8 mouse cellular contexts compared by ENCODE assay signal in the genomic region with DNA sequence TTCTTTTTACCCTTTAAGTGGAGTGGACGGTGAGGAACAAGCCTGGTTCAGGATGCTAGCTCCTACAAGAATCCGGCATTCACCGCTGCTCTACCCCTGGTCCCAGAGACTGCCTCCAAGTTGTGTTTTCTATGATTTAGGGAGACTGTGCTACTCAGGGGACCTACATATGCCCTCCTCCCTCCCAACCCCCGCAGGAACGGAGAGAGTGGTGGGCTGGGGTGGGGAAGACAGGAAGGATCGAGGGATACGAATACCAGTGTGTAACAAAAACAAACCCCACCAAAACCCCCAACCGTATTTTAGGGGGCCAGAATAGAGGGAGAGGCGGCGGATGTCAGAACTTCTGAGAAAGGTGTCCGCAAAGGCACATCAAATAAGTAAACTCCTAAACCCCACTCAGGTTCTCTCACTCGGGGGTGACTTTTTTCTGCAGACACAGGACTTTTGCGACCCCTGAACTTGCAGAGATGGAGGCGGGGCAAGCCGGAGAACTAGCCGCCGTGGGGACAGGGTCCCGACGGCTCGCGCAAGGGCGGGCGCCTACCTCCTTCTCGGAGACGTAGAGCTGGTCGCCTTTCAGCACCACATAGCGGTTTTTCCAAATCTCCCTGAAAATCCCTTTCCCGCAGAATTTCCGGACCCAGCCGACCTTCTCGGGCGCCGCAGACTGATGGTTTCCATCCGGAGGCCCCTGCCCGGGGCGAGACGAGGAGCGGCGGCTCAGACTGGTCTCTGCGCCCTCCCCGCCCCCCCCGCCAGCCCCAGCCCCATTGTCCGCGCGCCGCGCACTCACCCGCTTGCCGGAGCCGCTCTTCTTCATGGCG. TPM values are rescaled to one million over a fixed set of nuclear protein-coding genes. Genes with fewer than 3 reads are reported as not detected.
DNase-seq lines count a peak whose midpoint lies in the region; ATAC-seq and TF ChIP-seq lines count a peak whose summit lies in the region.

No protein-coding gene starts in this region.

- peak; percentile 48 to 70 for DNase-seq in cerebellum, adult 18-20 months
- DNase-seq in cerebellum, adult 11-12 months: no peak
- DNase-seq in 3134 (ENCODE audit: extremely low read depth, insufficient read length, low spot score): peak; percentile 60
- peak; percentile 46 for DNase-seq in brain, adult 2 months (ENCODE audit: low read depth, low spot score)
- DNase-seq in forelimb bud, embryonic 11.5 days (ENCODE audit: low read depth, low spot score): peak; percentile 54
- peak; percentile 29 to 54 for DNase-seq in kidney, postnatal 25 days

- H3ac ChIP-seq in myocyte (ENCODE audit: control insufficient read depth, insufficient read length): peak overlapping the region; percentile 89

- H3K79me2 ChIP-seq in myocyte (ENCODE audit: control insufficient read depth, insufficient read depth): peaks cover 26% of the 10 kb centered on the region

- TF ChIP-seq POLR2A in myocyte (IDR thresholded peaks at IDR 0.05; ENCODE audit: insufficient read length, low read depth): no peak

- no peaks in the 10 kb centered on the region for H3K36me3 ChIP-seq in myocyte (ENCODE audit: control insufficient read depth, insufficient read depth)

- peak overlapping the region; percentile 65 for H3K4me3 ChIP-seq in myocyte

- H3K27me3 ChIP-seq in myocyte (ENCODE audit: control insufficient read depth, insufficient read depth, insufficient read length): no peaks in the 10 kb centered on the region

- peak overlapping the region; percentile 95 for H3K4me2 ChIP-seq in myocyte (ENCODE audit: low read depth)

- ATAC-seq in erythroid progenitor cell, adult 5-6 weeks (replicated peaks; ENCODE audit: low FRiP score, poor library complexity, severe bottlenecking): no peak

TF ChIP-seq in myocyte, 11 proteins besides CTCF, POLR2A, EP300 and RAD21:
- no peak for TF ChIP-seq CEBPB (IDR thresholded peaks at IDR 0.05; ENCODE audit: insufficient read depth, poor library complexity, severe bottlenecking)
- TF ChIP-seq MYOG (IDR thresholded peaks at IDR 0.05; ENCODE audit: control insufficient read depth in 1 of 3, insufficient read depth in 1 of 3, insufficient read length in 2 of 3, low read depth in 2 of 3): no peak
- TF ChIP-seq MAX (IDR thresholded peaks at IDR 0.05; ENCODE audit: low read depth): no peak
- TF ChIP-seq E2F4 (IDR thresholded peaks at IDR 0.05; ENCODE audit: insufficient read depth): no peak
- TF ChIP-seq MYOD1 (IDR thresholded peaks at IDR 0.05; ENCODE audit: control insufficient read depth in 1 of 3, insufficient read length in 2 of 3, low read depth in 2 of 3): no peak

RNA-seq across cellular contexts. Expression of gene Plekho1, which starts 0.6 kb away (rescaled TPM):
- polyA plus RNA-seq in myocyte (2012; fragmentation: generic; extraction: Trizol): 107 TPM
- total RNA-seq in erythroid progenitor cell, adult 5-6 weeks (2015; ENCODE audit: low replicate concordance): 12.6 and 13.4 TPM in 2 replicates
- total RNA-seq in erythroid progenitor cell, adult 5-6 weeks (2017; ENCODE audit: low replicate concordance): 8.6 and 18.6 TPM in 2 replicates
